Mouse (Mus musculus): ENCODE measurements at regions not wholly inside any gene's neighbourhood (a gene's known extent, or its start where the extent isn't known, plus 50 kb on each side); places are given as distances from the start of the nearest gene placed in this dataset.

DNA sequence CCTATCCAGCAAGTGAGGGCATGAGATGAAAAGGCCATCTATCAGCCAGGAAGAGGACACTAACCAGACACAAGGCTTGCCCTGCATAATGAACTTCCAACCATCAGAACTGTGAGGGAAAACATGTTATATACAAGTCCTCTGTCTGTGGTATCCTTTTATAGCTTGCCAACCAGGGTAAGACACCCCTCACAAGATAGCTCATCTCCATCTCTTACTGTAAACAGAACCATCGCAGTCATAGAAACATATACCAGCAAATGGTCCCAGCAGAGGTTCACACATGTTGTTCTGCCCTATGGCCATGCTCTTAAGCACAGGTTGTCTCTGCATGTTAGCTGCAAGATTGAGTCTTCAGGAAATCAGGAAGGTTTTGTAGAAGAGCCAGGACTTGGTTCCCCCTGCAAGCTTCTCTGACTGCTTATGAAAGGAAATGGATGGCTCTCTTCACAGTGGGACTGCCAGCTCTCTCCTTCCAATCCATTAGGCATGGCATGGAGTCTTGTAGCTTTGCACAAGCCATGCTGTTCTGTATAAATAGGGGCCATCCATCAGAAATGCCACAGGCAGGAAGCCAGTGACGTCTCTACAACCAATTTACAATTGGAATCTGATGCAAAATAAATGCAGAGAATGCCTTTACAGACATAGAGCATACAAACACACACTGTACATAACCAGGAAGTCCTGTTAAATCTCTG is 1514.0 kb upstream of the Lrrc6 start:
- Histone ChIP-seq H3K9ac (ENCODE audit: low read length) (no peak overlapping the region), H3K9me3 (replicated peaks; ENCODE audit: control insufficient read depth, low read length) (no peaks in the 10 kb centered on the region), H3K27ac (ENCODE audit: low read length) (no peak overlapping the region), H3K36me3 (ENCODE audit: control insufficient read depth, insufficient read depth) (no peaks in the 10 kb centered on the region), H3K27me3 (ENCODE audit: control insufficient read depth, insufficient read depth, low read length) (no peaks in the 10 kb centered on the region), H3K4me1 (ENCODE audit: control insufficient read depth, insufficient read depth, low read length) (no peaks in the 10 kb centered on the region; the same call in 1 of the 2 replicates), H3K4me2 (ENCODE audit: low read depth, low read length) (no peak overlapping the region), H3K4me3 (ENCODE audit: low read length) (no peak overlapping the region)
- WGBS = 63% methylated on average over 2 of the region's 2 CpGs
- no peak for ATAC-seq (replicated peaks; ENCODE audit: extremely low read depth, insufficient read depth, low FRiP score)

DNA sequence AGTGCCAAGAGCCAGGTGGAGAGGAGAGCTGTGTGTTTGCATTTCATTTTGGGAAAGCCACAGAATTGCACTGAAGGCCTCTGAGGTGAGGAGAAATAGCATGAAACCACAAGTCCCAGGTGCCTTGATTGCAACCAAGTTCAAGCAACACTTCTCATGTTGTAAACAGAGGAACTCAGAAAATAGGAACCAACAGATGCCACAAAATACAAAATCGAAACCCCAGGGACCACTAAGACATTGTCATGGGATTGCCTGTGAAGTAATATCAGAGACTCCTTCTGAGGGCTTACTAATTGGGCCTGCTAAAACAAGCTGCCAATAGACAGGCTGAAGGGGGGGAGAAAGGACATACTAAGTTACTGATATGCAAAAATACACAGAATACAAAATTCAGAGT is 1510.5 kb upstream of the Lrrc6 start:
- H3K36me3 ChIP-seq (ENCODE audit: control insufficient read depth, insufficient read depth) = no peaks in the 10 kb centered on the region
- no peaks in the 10 kb centered on the region for H3K27me3 ChIP-seq (ENCODE audit: control insufficient read depth, insufficient read depth, low read length)
- H3K4me3 ChIP-seq (ENCODE audit: low read length) = no peak overlapping the region
- H3K4me1 ChIP-seq (ENCODE audit: control insufficient read depth, insufficient read depth, low read length) = no peaks in the 10 kb centered on the region; the same call in 1 of the 2 replicates
- H3K9ac ChIP-seq (ENCODE audit: low read length) = no peak overlapping the region
- no peaks in the 10 kb centered on the region for H3K9me3 ChIP-seq (replicated peaks; ENCODE audit: control insufficient read depth, low read length)
- WGBS = 48% methylated on average over 1 of the region's 1 CpGs
- no peak overlapping the region for H3K27ac ChIP-seq (ENCODE audit: low read length)
- H3K4me2 ChIP-seq (ENCODE audit: low read depth, low read length) = no peak overlapping the region
- no peak for ATAC-seq (replicated peaks; ENCODE audit: extremely low read depth, insufficient read depth, low FRiP score)

DNA sequence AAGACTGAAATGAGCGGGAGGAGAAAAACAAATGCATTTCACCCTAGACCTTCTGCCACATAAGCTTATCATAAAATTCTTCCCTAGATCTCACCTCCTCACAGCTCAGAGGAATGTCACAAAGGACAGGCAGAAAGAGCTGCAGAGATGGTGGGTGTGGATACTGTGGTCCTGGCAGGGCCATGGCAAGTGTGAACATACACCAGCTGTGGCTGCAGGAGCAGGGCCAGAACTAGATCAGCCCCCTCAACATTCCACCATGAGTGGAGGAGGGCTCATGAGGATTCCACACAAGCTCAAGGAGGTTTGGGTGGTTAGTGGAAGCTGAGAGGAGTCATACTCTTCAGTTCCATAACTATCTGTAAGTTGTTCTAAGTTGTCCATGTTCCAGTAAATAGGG is 1509.5 kb upstream of the Lrrc6 start:
- H3K4me1 ChIP-seq (ENCODE audit: control insufficient read depth, insufficient read depth, low read length) = no peaks in the 10 kb centered on the region; the same call in 1 of the 2 replicates
- no peak overlapping the region for H3K4me3 ChIP-seq (ENCODE audit: low read length)
- H3K4me2 ChIP-seq (ENCODE audit: low read depth, low read length) = no peak overlapping the region
- no peaks in the 10 kb centered on the region for H3K9me3 ChIP-seq (replicated peaks; ENCODE audit: control insufficient read depth, low read length)
- no peaks in the 10 kb centered on the region for H3K36me3 ChIP-seq (ENCODE audit: control insufficient read depth, insufficient read depth)
- no peak overlapping the region for H3K27ac ChIP-seq (ENCODE audit: low read length)
- 66% methylated on average over 1 of the region's 1 CpGs for WGBS
- ATAC-seq (replicated peaks; ENCODE audit: extremely low read depth, insufficient read depth, low FRiP score) = peak; percentile 49; the same call in 1 of the 2 replicates
- no peak overlapping the region for H3K9ac ChIP-seq (ENCODE audit: low read length)
- H3K27me3 ChIP-seq (ENCODE audit: control insufficient read depth, insufficient read depth, low read length) = no peaks in the 10 kb centered on the region

GRCm38 (mm10) chr15:68004798-68005197 is 1504.1 kb upstream of the Lrrc6 start:
- no peaks in the 10 kb centered on the region for H3K9me3 ChIP-seq (replicated peaks; ENCODE audit: control insufficient read depth, low read length)
- H3K27ac ChIP-seq (ENCODE audit: low read length) = no peak overlapping the region
- H3K27me3 ChIP-seq (ENCODE audit: control insufficient read depth, insufficient read depth, low read length) = no peaks in the 10 kb centered on the region
- peaks cover 4% of the 10 kb centered on the region; the same call in 1 of the 2 replicates for H3K4me1 ChIP-seq (ENCODE audit: control insufficient read depth, insufficient read depth, low read length)
- no peak overlapping the region for H3K4me2 ChIP-seq (ENCODE audit: low read depth, low read length)
- WGBS = 44% methylated on average over 5 of the region's 5 CpGs
- ATAC-seq (replicated peaks; ENCODE audit: extremely low read depth, insufficient read depth, low FRiP score) = no peak
- H3K4me3 ChIP-seq (ENCODE audit: low read length) = no peak overlapping the region
- no peaks in the 10 kb centered on the region for H3K36me3 ChIP-seq (ENCODE audit: control insufficient read depth, insufficient read depth)
- H3K9ac ChIP-seq (ENCODE audit: low read length) = no peak overlapping the region

GRCm38 (mm10) chr15:67996532-67996931 is 1495.8 kb upstream of the Lrrc6 start:
- Histone ChIP-seq H3K4me1 (ENCODE audit: control insufficient read depth, insufficient read depth, low read length) (no peaks in the 10 kb centered on the region), H3K27ac (ENCODE audit: low read length) (no peak overlapping the region), H3K4me3 (ENCODE audit: low read length) (no peak overlapping the region), H3K9ac (ENCODE audit: low read length) (no peak overlapping the region), H3K9me3 (replicated peaks; ENCODE audit: control insufficient read depth, low read length) (no peaks in the 10 kb centered on the region), H3K4me2 (ENCODE audit: low read depth, low read length) (no peak overlapping the region), H3K36me3 (ENCODE audit: control insufficient read depth, insufficient read depth) (no peaks in the 10 kb centered on the region), H3K27me3 (ENCODE audit: control insufficient read depth, insufficient read depth, low read length) (no peaks in the 10 kb centered on the region)
- WGBS = 72% methylated on average over 7 of the region's 7 CpGs
- no peak for ATAC-seq (replicated peaks; ENCODE audit: extremely low read depth, insufficient read depth, low FRiP score)

GRCm38 (mm10) chr15:67989428-67990272 is 1488.9 kb upstream of the Lrrc6 start:
- Histone ChIP-seq H3K9me3 (replicated peaks; ENCODE audit: control insufficient read depth, low read length) (no peaks in the 10 kb centered on the region), H3K4me2 (ENCODE audit: low read depth, low read length) (no peak overlapping the region), H3K27ac (ENCODE audit: low read length) (no peak overlapping the region), H3K4me3 (ENCODE audit: low read length) (no peak overlapping the region), H3K9ac (ENCODE audit: low read length) (no peak overlapping the region), H3K36me3 (ENCODE audit: control insufficient read depth, insufficient read depth) (no peaks in the 10 kb centered on the region), H3K4me1 (ENCODE audit: control insufficient read depth, insufficient read depth, low read length) (no peaks in the 10 kb centered on the region), H3K27me3 (ENCODE audit: control insufficient read depth, insufficient read depth, low read length) (no peaks in the 10 kb centered on the region)
- 79% methylated on average over 5 of the region's 5 CpGs for WGBS
- no peak for ATAC-seq (replicated peaks; ENCODE audit: extremely low read depth, insufficient read depth, low FRiP score)

DNA sequence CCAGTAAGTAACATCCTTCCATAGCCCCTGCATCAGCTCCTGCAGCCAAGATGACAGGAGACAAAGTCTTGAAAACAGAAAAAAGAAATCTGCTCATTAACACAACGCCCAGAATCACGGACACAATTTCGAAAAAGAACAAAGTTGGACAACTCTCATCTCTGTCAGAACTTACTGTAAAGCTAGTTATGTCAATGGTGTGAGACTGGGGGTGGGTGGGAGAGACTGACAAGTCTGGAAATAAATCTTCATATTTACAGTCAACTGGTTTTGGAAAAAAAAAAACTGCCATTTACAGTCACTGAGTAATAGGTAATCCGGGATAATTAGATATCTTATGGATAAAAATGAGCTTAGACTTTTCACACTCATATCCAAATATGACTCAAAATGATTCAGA is 1487.2 kb upstream of the Lrrc6 start:
- Histone ChIP-seq H3K9ac (ENCODE audit: low read length) (no peak overlapping the region), H3K36me3 (ENCODE audit: control insufficient read depth, insufficient read depth) (no peaks in the 10 kb centered on the region), H3K27me3 (ENCODE audit: control insufficient read depth, insufficient read depth, low read length) (no peaks in the 10 kb centered on the region), H3K27ac (ENCODE audit: low read length) (no peak overlapping the region), H3K9me3 (replicated peaks; ENCODE audit: control insufficient read depth, low read length) (no peaks in the 10 kb centered on the region), H3K4me1 (ENCODE audit: control insufficient read depth, insufficient read depth, low read length) (no peaks in the 10 kb centered on the region), H3K4me2 (ENCODE audit: low read depth, low read length) (no peak overlapping the region), H3K4me3 (ENCODE audit: low read length) (no peak overlapping the region)
- no peak for ATAC-seq (replicated peaks; ENCODE audit: extremely low read depth, insufficient read depth, low FRiP score)
- WGBS = 88% methylated on average over 4 of the region's 4 CpGs

GRCm38 (mm10) chr15:67983253-67983652 is 1482.5 kb upstream of the Lrrc6 start:
- Histone ChIP-seq H3K36me3 (ENCODE audit: control insufficient read depth, insufficient read depth) (no peaks in the 10 kb centered on the region), H3K27ac (ENCODE audit: low read length) (no peak overlapping the region), H3K4me1 (ENCODE audit: control insufficient read depth, insufficient read depth, low read length) (no peaks in the 10 kb centered on the region), H3K9ac (ENCODE audit: low read length) (no peak overlapping the region), H3K4me2 (ENCODE audit: low read depth, low read length) (no peak overlapping the region), H3K4me3 (ENCODE audit: low read length) (no peak overlapping the region), H3K9me3 (replicated peaks; ENCODE audit: control insufficient read depth, low read length) (no peaks in the 10 kb centered on the region), H3K27me3 (ENCODE audit: control insufficient read depth, insufficient read depth, low read length) (no peaks in the 10 kb centered on the region)
- 16% methylated on average over 1 of the region's 1 CpGs for WGBS
- ATAC-seq (replicated peaks; ENCODE audit: extremely low read depth, insufficient read depth, low FRiP score) = no peak

DNA sequence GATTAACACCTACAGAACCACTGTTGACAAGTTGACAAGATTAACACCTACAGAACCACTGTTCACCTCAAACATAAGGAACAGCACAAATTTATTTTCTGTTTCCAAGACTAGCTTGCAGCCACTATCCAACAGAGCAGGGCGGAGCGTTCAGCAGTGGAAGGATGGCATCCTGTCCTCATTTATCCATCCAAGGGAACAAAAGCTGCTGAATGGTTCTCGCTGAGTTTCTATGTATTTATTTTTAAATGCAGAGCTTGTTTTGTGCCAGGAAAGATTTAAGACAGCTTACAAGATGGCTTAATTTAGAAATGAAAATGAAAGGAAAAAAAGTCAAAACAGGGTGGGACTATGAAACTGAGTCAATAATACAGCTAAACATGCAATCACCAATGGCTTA is 1481.2 kb upstream of the Lrrc6 start:
- H3K9me3 ChIP-seq (replicated peaks; ENCODE audit: control insufficient read depth, low read length) = no peaks in the 10 kb centered on the region
- H3K4me2 ChIP-seq (ENCODE audit: low read depth, low read length) = no peak overlapping the region
- H3K4me3 ChIP-seq (ENCODE audit: low read length) = no peak overlapping the region
- no peak overlapping the region for H3K9ac ChIP-seq (ENCODE audit: low read length)
- ATAC-seq (replicated peaks; ENCODE audit: extremely low read depth, insufficient read depth, low FRiP score) = no peak
- H3K27me3 ChIP-seq (ENCODE audit: control insufficient read depth, insufficient read depth, low read length) = no peaks in the 10 kb centered on the region
- no peak overlapping the region for H3K27ac ChIP-seq (ENCODE audit: low read length)
- 81% methylated on average over 3 of the region's 3 CpGs for WGBS
- H3K36me3 ChIP-seq (ENCODE audit: control insufficient read depth, insufficient read depth) = no peaks in the 10 kb centered on the region
- no peaks in the 10 kb centered on the region for H3K4me1 ChIP-seq (ENCODE audit: control insufficient read depth, insufficient read depth, low read length)
